Mouse (Mus musculus) lung, postnatal 0 days (tissue): ENCODE data around the gene Fam43a.

Source experiments
- CTCF ChIP-seq: IDR thresholded peaks from 2 replicates; pipeline ENCODE4 v1.5.1; 2016; ENCODE audit warnings: antibody characterized with exemption, mild to moderate bottlenecking
- EP300 ChIP-seq: IDR thresholded peaks from 2 replicates; pipeline ENCODE4 v1.6.1; 2016; ENCODE audit warnings: antibody characterized with exemption, mild to moderate bottlenecking, control low read depth

GRCm38 (mm10) chr16:30613122-30613521 lies 13.6 kb downstream of the Fam43a start:
- TF ChIP-seq CTCF (no peak), EP300 (no peak)
